Mouse (Mus musculus) limb, embryonic 13.5 days (tissue): ENCODE data around the gene Hpgd. TPM values are rescaled to one million over a fixed set of nuclear protein-coding genes. Genes with fewer than 3 reads are reported as not detected.

Source experiments
- ATAC-seq: fragments of 200-750 bp; cut with Nextera tagmentation; 2 replicates; pipeline ENCODE4 v1.8.0; 2017; ENCODE audit warnings: low read depth, moderate number of reproducible peaks, moderate TSS enrichment; ENCODE audit not compliant: low FRiP score
- H3K27ac ChIP-seq: fragments of 300-500 bp; sonication (generic); 2 replicates; pipeline ENCODE4 v1.5.1; 2015; ENCODE audit warnings: inconsistent platforms, mild to moderate bottlenecking, moderate library complexity
- H3K27me3 ChIP-seq: fragments of 300-500 bp; sonication (generic); 2 replicates; pipeline ENCODE4 v1.6.1; 2015; ENCODE audit warnings: mild to moderate bottlenecking, inconsistent platforms
- H3K36me3 ChIP-seq: fragments of 300-500 bp; sonication (generic); 2 replicates; pipeline ENCODE4 v1.6.1; 2015; ENCODE audit warnings: inconsistent platforms, mild to moderate bottlenecking, moderate library complexity
- H3K4me1 ChIP-seq: fragments of 300-500 bp; sonication (generic); 2 replicates; pipeline ENCODE4 v1.6.1; 2015; ENCODE audit warnings: inconsistent platforms
- H3K4me2 ChIP-seq: fragments of 300-500 bp; sonication (generic); replicated peaks from 2 replicates; pipeline ENCODE4 v1.6.1; 2015; ENCODE audit warnings: inconsistent platforms, mild to moderate bottlenecking, moderate library complexity
- H3K4me3 ChIP-seq: fragments of 300-500 bp; sonication (generic); 2 replicates; pipeline ENCODE4 v1.5.1; 2015; ENCODE audit warnings: moderate library complexity, mild to moderate bottlenecking, inconsistent platforms
- H3K9ac ChIP-seq: fragments of 300-500 bp; sonication (generic); 2 replicates; pipeline ENCODE4 v1.6.1; 2015; ENCODE audit warnings: mild to moderate bottlenecking, inconsistent platforms
- H3K9me3 ChIP-seq: fragments of 300-500 bp; sonication (generic); 2 replicates; pipeline ENCODE4 v1.6.1; 2016; ENCODE audit warnings: inconsistent platforms
- WGBS: fragments of 180-500 bp; shearing (Covaris S2); methylation state at CpG from one replicate; pipeline ENCODE4 v1.1.7; 2015; 5-methylcytosine and 5-hydroxymethylcytosine counted together
- polyA plus RNA-seq: library from polyadenylated mRNA; unstranded; fragments of >200 nt; fragmentation: Nextera tagmentation; extraction: Ambion mirVana; gene quantifications from 2 replicates; pipeline ENCODE4 v1.2.1, GENCODE M21; 2015

Gene Hpgd
- polyA plus RNA-seq, 1 experiment from 2014 or later: 19.1 TPM

DNA sequence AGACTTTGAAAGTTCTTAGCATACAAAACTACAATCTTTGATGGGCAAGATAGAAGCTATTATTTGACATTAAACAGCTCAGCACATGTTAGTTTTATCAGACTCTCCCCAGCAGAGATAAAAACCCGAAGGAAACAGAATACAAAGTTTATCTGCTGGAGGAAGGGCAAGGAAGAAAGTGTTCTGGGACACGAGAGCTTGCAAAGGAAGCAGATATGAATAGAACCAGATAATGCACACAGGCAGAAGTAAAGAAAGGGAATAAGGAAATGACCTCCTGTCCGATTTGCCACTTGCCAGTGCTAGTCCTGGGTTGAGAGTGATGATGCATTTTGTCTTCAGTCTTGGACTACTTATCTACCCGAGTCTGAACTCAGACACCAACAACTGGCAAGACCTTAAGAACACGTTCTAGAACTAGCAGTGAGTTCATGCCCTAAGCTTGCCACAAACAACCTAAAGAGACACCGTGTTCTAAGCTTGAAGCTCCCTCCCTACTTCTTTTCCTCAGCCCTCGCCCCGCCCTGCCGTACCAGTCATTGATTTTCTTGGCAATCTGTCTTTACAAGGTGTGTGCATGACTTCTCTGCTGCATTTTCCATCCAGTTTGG lies 41.1 kb downstream of the Hpgd start:
- ATAC-seq: no peak
- H3K4me2 ChIP-seq: no peak overlapping the region
- 75% methylated on average over 9 of the region's 9 CpGs for WGBS

DNA sequence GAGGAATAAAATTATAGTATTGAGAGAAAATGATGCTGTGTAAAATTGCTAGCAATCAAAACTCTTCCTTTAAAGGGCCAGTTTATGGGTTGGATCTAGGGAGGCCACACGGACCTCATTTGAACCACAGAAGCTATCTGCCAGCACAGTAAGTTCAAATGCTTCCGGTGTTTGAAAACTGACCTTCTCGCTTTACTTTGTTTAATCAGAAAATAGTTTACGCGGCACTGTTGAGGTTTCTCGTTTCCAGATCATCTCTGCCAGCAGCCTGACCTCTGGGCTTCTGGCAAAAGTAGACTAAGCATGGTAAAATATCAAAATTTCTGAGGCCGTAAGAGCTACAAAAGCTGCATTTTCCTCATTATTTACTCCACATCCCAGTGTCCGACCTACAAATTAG lies 42.4 kb downstream of the Hpgd start:
- no peak overlapping the region for H3K4me2 ChIP-seq
- H3K9ac ChIP-seq: no peak overlapping the region
- 65% methylated on average over 8 of the region's 8 CpGs for WGBS
- H3K4me3 ChIP-seq: no peak overlapping the region
- H3K36me3 ChIP-seq: no peaks in the 10 kb centered on the region
- no peaks in the 10 kb centered on the region for H3K27me3 ChIP-seq
- no peak overlapping the region for H3K27ac ChIP-seq
- 0 out of 2 replicates have a peak, but pooled peaks cover under 1% of the 10 kb centered on the region for H3K4me1 ChIP-seq
- no peak for ATAC-seq
- no peaks in the 10 kb centered on the region for H3K9me3 ChIP-seq

More for the DNA sequence above, 41.1 kb downstream of the Hpgd start:
- Histone ChIP-seq H3K9ac (no peak overlapping the region), H3K4me1 (no peaks in the 10 kb centered on the region), H3K27ac (no peak overlapping the region), H3K36me3 (no peaks in the 10 kb centered on the region), H3K4me3 (no peak overlapping the region), H3K9me3 (no peaks in the 10 kb centered on the region), H3K27me3 (no peaks in the 10 kb centered on the region)

DNA sequence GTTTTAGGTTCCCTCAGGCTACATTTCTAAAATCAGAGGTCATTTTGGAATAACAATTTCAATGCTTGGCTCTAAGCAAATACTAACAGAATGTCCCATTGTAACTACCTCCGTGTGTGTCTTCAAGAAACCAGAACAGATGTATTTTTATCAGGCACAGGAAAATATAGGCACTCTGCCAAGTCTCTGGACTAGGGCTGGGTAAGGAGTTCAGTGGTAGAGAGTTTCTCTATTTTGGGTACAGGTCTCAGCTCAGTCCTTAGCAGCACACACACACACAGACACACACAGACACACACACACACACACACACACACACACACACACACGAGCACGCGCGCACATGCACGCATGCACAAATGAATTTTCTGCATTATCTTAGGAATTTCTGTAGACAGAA lies 49.1 kb downstream of the Hpgd start:
- WGBS: 70% methylated on average over 6 of the region's 6 CpGs
- no peaks in the 10 kb centered on the region for H3K9me3 ChIP-seq
- ATAC-seq: peak; percentile 72
- H3K4me3 ChIP-seq: no peak overlapping the region
- peaks cover 24% of the 10 kb centered on the region for H3K4me1 ChIP-seq
- no peaks in the 10 kb centered on the region for H3K27me3 ChIP-seq
- no peak overlapping the region for H3K4me2 ChIP-seq
- no peaks in the 10 kb centered on the region for H3K36me3 ChIP-seq
- no peak overlapping the region for H3K9ac ChIP-seq
- H3K27ac ChIP-seq: 0 out of 2 replicates have a peak overlapping the region, but pooled peaks have one; percentile 3

DNA sequence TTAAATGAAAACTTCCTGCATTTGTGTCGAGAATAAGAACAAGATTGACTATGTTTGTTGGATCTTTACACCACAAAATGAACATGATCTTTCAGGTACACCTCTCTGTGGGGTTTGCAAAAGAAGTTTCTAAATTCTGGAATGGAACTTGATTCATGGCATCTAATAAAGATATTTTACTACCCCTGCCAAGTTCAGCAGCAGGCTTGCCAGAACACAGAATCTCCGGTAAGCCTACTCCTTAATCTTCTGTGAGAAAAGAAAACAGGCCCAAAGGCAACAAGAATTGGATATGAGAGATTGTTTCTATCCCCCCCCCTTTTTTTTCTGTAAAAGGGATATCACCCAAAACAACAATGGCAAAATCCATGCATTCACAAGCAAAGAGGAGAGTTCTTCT lies 49.6 kb downstream of the Hpgd start:
- no peak for ATAC-seq
- Histone ChIP-seq H3K4me1 (peaks cover 24% of the 10 kb centered on the region), H3K9me3 (no peaks in the 10 kb centered on the region), H3K4me3 (no peak overlapping the region), H3K36me3 (no peaks in the 10 kb centered on the region), H3K4me2 (no peak overlapping the region), H3K9ac (no peak overlapping the region), H3K27me3 (no peaks in the 10 kb centered on the region), H3K27ac (no peak overlapping the region)
- WGBS: 31% methylated on average over 2 of the region's 2 CpGs

DNA sequence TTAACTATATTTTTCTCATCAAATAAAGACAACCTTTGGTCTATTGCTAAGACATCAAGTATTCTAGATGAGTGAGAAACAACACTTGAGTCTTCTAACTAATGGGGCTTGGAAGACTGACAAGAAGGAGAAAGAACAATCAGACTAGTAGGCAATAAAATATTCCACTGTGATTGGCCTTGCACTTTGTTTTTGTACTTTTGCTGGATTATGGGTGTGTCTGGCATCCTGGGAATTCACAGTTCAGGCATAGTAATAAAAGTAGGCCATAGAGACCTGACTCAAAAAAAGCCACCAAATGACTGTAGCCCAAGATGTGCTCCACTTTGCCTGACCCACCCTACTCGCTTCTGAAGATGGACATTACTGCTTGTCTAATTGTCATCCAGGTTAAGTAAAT lies 50.0 kb downstream of the Hpgd start:
- WGBS: 76% methylated on average over 1 of the region's 1 CpGs
- no peak for ATAC-seq

DNA sequence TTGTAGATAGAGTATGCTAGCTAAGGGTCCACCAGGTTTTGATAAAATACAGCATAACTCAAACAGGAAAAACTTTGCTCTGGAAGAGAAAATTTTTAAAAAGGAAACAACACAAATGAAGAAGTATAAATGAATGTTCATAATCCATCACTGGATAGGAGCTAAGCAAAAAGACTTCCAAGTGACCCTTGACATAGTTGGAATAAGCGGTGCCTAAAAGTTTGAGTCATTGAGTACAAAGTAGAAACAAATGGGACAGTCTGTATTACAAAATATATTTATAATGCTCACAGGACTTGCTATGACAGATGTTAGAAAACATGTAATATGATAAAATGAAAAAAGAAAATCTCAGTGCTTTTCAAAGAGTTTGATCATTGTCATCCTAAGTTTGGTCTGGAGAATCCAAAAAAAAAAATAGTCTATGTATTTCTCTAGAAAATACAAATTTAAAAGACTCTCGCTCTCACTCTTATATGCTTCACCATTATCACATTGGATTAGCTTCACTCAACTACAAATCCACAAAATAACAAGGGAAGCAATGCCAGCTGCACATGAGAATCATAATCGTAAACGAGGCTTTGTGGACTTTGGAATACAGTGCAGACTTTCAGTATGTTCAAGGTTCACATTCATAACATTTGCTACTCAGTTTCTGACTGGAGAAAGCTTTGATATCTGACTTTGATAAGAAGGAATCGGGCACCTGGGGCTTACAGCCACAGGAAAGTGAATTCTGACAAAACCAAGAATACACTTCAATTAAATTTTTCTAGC lies 51.4 kb downstream of the Hpgd start:
- H3K4me1 ChIP-seq: peaks cover 24% of the 10 kb centered on the region
- no peak overlapping the region for H3K4me2 ChIP-seq
- WGBS: 80% methylated on average over 5 of the region's 5 CpGs
- no peak overlapping the region for H3K27ac ChIP-seq
- ATAC-seq: no peak
- no peaks in the 10 kb centered on the region for H3K27me3 ChIP-seq
- no peak overlapping the region for H3K9ac ChIP-seq
- H3K4me3 ChIP-seq: no peak overlapping the region
- no peaks in the 10 kb centered on the region for H3K36me3 ChIP-seq
- no peaks in the 10 kb centered on the region for H3K9me3 ChIP-seq

More for the DNA sequence above, 50.0 kb downstream of the Hpgd start:
- H3K36me3 ChIP-seq: no peaks in the 10 kb centered on the region
- peaks cover 24% of the 10 kb centered on the region for H3K4me1 ChIP-seq
- no peak overlapping the region for H3K4me2 ChIP-seq
- 0 out of 2 replicates have a peak overlapping the region, but pooled peaks have one; percentile 22 for H3K27ac ChIP-seq
- H3K9me3 ChIP-seq: no peaks in the 10 kb centered on the region
- H3K4me3 ChIP-seq: no peak overlapping the region
- no peak overlapping the region for H3K9ac ChIP-seq
- H3K27me3 ChIP-seq: no peaks in the 10 kb centered on the region

DNA sequence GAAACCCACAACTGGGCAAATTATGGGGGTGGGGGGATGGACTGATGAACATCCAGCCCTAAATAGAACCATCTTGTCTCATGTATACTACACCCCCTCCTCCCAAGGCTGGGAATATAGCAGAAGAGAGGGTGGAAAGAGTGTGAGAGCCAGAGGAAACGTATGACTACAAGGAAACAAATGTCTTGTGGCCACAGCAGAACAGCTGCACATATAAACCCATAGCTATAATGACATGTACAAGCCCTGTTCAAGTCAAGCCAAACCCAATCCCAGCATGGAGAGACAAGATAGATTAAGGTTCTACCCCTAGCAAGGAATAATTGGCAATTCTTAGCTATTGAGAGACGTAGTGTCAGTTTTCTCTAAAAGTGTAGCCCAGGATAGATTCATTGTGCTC lies 68.8 kb downstream of the Hpgd start:
- no peaks in the 10 kb centered on the region for H3K27me3 ChIP-seq
- H3K9ac ChIP-seq: no peak overlapping the region
- H3K27ac ChIP-seq: no peak overlapping the region
- ATAC-seq: no peak
- no peak overlapping the region for H3K4me2 ChIP-seq
- H3K4me1 ChIP-seq: no peaks in the 10 kb centered on the region
- no peak overlapping the region for H3K4me3 ChIP-seq
- no peaks in the 10 kb centered on the region for H3K9me3 ChIP-seq
- no peaks in the 10 kb centered on the region for H3K36me3 ChIP-seq
- 86% methylated on average over 2 of the region's 2 CpGs for WGBS
